Mouse (Mus musculus) myocyte (in vitro differentiated cells): ENCODE results near the gene Neu2. TPM values are rescaled to one million over a fixed set of nuclear protein-coding genes. Genes with fewer than 3 reads are reported as not detected.

Experiments
- H3K27me3 ChIP-seq: one replicate; pipeline ENCODE4 v1.6.1; 2011; ENCODE audit not compliant: control insufficient read depth, insufficient read depth, insufficient read length
- H3K36me3 ChIP-seq: one replicate; pipeline ENCODE4 v1.6.1; 2011; ENCODE audit not compliant: control insufficient read depth, insufficient read depth
- H3K4me2 ChIP-seq: one replicate; pipeline ENCODE4 v1.6.1; 2011; ENCODE audit warnings: low read depth, control low read depth
- H3K4me3 ChIP-seq: one replicate; pipeline ENCODE4 v1.5.1; 2011; ENCODE audit warnings: mild to moderate bottlenecking, control low read depth, moderate library complexity
- H3K79me2 ChIP-seq: one replicate; pipeline ENCODE4 v1.6.1; 2011; ENCODE audit not compliant: control insufficient read depth, insufficient read depth
- H3ac ChIP-seq: one replicate; pipeline ENCODE4 v1.6.1; 2011; ENCODE audit not compliant: control insufficient read depth, insufficient read length
- CEBPB ChIP-seq: IDR thresholded peaks from 2 replicates; pipeline ENCODE4 v1.6.1; 2011; ENCODE audit warnings: mild to moderate bottlenecking, moderate library complexity; ENCODE audit not compliant: poor library complexity, insufficient read depth, severe bottlenecking
- E2F4 ChIP-seq: IDR thresholded peaks from one replicate; pipeline ENCODE4 v1.6.1; 2011; ENCODE audit warnings: mild to moderate bottlenecking, control low read depth, moderate library complexity; ENCODE audit not compliant: insufficient read depth
- MAX ChIP-seq: IDR thresholded peaks from one replicate; pipeline ENCODE4 v1.6.1; 2011; ENCODE audit warnings: low read depth, mild to moderate bottlenecking, control low read depth
- MYOD1 ChIP-seq, 3 experiments: IDR thresholded peaks; one replicate each; pipeline ENCODE4 v1.6.1; 2011; ENCODE audit warnings: control low read depth in 2 of 3, low read depth in 2 of 3, mild to moderate bottlenecking in 2 of 3, moderate library complexity in 1 of 3; ENCODE audit not compliant: insufficient read length in 2 of 3, control insufficient read depth in 1 of 3
- MYOG ChIP-seq, 3 experiments: IDR thresholded peaks; one replicate each; pipeline ENCODE4 v1.6.1; 2011; ENCODE audit warnings: control low read depth in 2 of 3, low read depth in 2 of 3, mild to moderate bottlenecking in 2 of 3; ENCODE audit not compliant: insufficient read length in 2 of 3, control insufficient read depth in 1 of 3, insufficient read depth in 1 of 3
- POLR2A ChIP-seq: IDR thresholded peaks from one replicate; pipeline ENCODE4 v1.6.1; 2011; ENCODE audit warnings: low read depth, mild to moderate bottlenecking, control low read depth, moderate library complexity; ENCODE audit not compliant: insufficient read length
- POLR2AphosphoS2 ChIP-seq: IDR thresholded peaks from one replicate; pipeline ENCODE4 v1.6.1; 2011; ENCODE audit warnings: low read depth, control low read depth; ENCODE audit not compliant: insufficient read length
- REST ChIP-seq: IDR thresholded peaks from one replicate; pipeline ENCODE4 v1.6.1; 2011; ENCODE audit warnings: mild to moderate bottlenecking, control low read depth, moderate library complexity; ENCODE audit not compliant: insufficient read depth, insufficient read length
- SRF ChIP-seq: IDR thresholded peaks from one replicate; pipeline ENCODE4 v1.6.1; 2011; ENCODE audit warnings: low read depth; ENCODE audit not compliant: control insufficient read depth, insufficient read length
- TCF12 ChIP-seq: IDR thresholded peaks from one replicate; pipeline ENCODE4 v1.6.1; 2011; ENCODE audit warnings: mild to moderate bottlenecking, control low read depth; ENCODE audit not compliant: poor library complexity, insufficient read depth, severe bottlenecking
- TCF3 ChIP-seq: IDR thresholded peaks from one replicate; pipeline ENCODE4 v1.6.1; 2011; ENCODE audit warnings: low read depth, control low read depth; ENCODE audit not compliant: insufficient read length
- USF1 ChIP-seq: IDR thresholded peaks from one replicate; pipeline ENCODE4 v1.6.1; 2011; ENCODE audit warnings: low read depth, mild to moderate bottlenecking, control low read depth, moderate library complexity
- polyA plus RNA-seq: library from polyadenylated mRNA; unstranded; fragments of >200 nt; fragmentation: generic; extraction: Trizol; gene quantifications from one replicate; pipeline ENCODE4 v1.2.1, GENCODE M21; 2012; ENCODE audit warnings: missing spikeins

Neu2 gene
- polyA plus RNA-seq, 1 experiment: 1.6 TPM

DNA sequence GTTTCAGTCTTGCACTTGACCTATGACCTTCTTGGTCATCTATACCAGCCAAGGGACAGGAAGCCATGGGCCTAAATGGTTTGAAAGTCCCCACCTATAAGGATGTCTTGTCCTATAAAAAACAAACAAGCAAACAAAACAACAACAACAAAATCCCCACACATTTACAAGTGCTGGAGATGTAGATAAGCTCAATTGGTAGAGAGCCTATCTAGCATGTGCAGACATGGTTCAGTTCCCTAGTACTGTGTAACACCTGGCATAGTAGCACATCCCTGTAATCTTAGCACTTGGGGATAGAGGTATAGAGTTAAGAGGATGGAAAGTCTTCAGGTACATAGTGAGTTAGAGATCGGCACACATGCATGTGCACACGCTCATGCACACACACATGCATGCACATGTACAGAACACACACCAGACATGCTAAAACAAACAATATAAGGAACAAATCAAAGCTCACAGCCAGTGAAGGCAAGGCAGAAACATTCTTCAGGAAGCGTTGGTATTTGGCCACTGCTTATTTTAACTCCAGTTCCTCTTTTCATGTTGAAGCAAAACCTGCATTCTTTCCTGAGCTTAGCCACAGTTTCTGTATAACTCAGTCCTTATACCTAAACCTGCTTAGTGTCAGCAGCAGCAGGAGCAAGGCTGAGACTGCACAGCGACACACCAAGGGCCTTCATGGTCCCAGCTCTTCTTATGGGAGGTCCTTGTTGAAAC lies 128.3 kb downstream of the Neu2 start:
- no peak overlapping the region for H3ac ChIP-seq
- no peaks in the 10 kb centered on the region for H3K79me2 ChIP-seq
- H3K36me3 ChIP-seq: no peaks in the 10 kb centered on the region
- H3K27me3 ChIP-seq: no peaks in the 10 kb centered on the region
- H3K4me2 ChIP-seq: no peak overlapping the region
- no peak overlapping the region for H3K4me3 ChIP-seq
- TF ChIP-seq TCF3 (no peak), TCF12 (no peak), REST (no peak), SRF (no peak), MYOG (IDR thresholded peaks at IDR 0.05; ENCODE audit: control insufficient read depth in 1 of 3, insufficient read depth in 1 of 3, insufficient read length in 2 of 3, low read depth in 2 of 3) (no peak), POLR2AphosphoS2 (no peak), POLR2A (no peak), CEBPB (no peak), MYOD1 (IDR thresholded peaks at IDR 0.05; ENCODE audit: control insufficient read depth in 1 of 3, insufficient read length in 2 of 3, low read depth in 2 of 3) (no peak), MAX (no peak), E2F4 (no peak), USF1 (no peak)

- no peak overlapping the region for H3ac ChIP-seq
- no peak overlapping the region for H3K4me2 ChIP-seq
- H3K79me2 ChIP-seq: no peaks in the 10 kb centered on the region
- no peaks in the 10 kb centered on the region for H3K36me3 ChIP-seq
- H3K4me3 ChIP-seq: no peak overlapping the region
- no peaks in the 10 kb centered on the region for H3K27me3 ChIP-seq
- TF ChIP-seq REST (no peak), MAX (no peak), TCF3 (no peak), E2F4 (no peak), SRF (no peak), POLR2AphosphoS2 (no peak), POLR2A (no peak), USF1 (no peak), TCF12 (no peak), MYOG (IDR thresholded peaks at IDR 0.05; ENCODE audit: control insufficient read depth in 1 of 3, insufficient read depth in 1 of 3, insufficient read length in 2 of 3, low read depth in 2 of 3) (no peak)
Observed at GRCm38 (mm10) chr1:87639724-87640123, 130.0 kb downstream of the Neu2 start.

DNA sequence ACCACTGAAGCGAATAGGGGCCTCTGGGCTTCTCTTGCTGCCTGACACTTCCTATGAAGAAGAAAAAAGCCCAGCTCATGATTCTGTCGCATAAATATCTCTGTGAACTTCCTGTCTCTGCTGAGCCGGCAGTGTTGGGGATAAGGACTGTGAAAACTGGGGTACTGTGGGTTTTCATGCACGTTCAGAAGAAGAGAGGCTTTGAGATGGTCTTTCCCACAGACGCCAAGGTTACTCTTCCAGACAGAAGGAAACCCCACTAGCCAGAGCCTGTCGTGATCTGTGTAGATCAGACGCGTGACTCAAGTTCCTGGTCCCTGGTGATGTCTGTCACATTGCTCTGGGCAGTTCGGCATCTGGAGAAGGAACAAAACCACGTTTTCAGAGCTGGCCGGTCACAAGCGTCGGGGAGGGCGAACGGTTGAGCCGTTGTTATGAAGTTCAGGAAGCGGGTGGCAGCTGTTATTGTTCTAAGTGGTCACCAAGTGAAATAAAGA lies 130.5 kb downstream of the Neu2 start:
- no peaks in the 10 kb centered on the region for H3K79me2 ChIP-seq
- H3K36me3 ChIP-seq: no peaks in the 10 kb centered on the region
- H3K4me3 ChIP-seq: no peak overlapping the region
- no peaks in the 10 kb centered on the region for H3K27me3 ChIP-seq
- TF ChIP-seq REST (no peak), MYOD1 (IDR thresholded peaks at IDR 0.05; ENCODE audit: control insufficient read depth in 1 of 3, insufficient read length in 2 of 3, low read depth in 2 of 3) (no peak), POLR2A (no peak), USF1 (no peak), MAX (no peak), E2F4 (no peak), TCF3 (no peak), TCF12 (no peak), POLR2AphosphoS2 (no peak), CEBPB (no peak), SRF (no peak), MYOG (IDR thresholded peaks at IDR 0.05; ENCODE audit: control insufficient read depth in 1 of 3, insufficient read depth in 1 of 3, insufficient read length in 2 of 3, low read depth in 2 of 3) (no peak)
- no peak overlapping the region for H3K4me2 ChIP-seq
- H3ac ChIP-seq: no peak overlapping the region

DNA sequence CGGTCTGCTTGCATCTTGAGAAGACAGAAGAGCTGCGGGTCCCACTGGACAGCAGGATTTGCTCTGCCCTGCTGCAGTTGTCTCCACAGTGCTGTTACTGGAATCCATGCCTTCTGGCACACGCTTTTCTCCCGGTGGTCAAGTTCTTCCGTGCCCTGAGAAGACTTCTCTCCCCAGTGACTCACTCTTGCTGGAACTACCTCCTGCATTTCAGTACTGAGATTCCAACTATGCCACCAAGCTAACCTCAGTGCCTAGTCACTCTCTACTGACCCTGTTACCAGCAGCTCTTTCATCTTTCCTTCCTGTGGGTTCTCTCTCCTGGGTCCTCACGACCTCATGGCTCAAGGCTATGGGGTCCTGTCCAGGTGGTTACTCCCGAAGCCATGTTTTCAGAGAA lies 133.3 kb downstream of the Neu2 start:
- no peak overlapping the region for H3K4me2 ChIP-seq
- no peaks in the 10 kb centered on the region for H3K36me3 ChIP-seq
- H3K79me2 ChIP-seq: no peaks in the 10 kb centered on the region
- TF ChIP-seq TCF12 (no peak), POLR2AphosphoS2 (no peak), POLR2A (no peak), E2F4 (no peak), CEBPB (no peak), REST (no peak), USF1 (no peak), MAX (no peak), MYOD1 (IDR thresholded peaks at IDR 0.05; ENCODE audit: control insufficient read depth in 1 of 3, insufficient read length in 2 of 3, low read depth in 2 of 3) (no peak), SRF (no peak), TCF3 (no peak), MYOG (IDR thresholded peaks at IDR 0.05; ENCODE audit: control insufficient read depth in 1 of 3, insufficient read depth in 1 of 3, insufficient read length in 2 of 3, low read depth in 2 of 3) (no peak)
- H3K4me3 ChIP-seq: no peak overlapping the region
- H3ac ChIP-seq: no peak overlapping the region
- H3K27me3 ChIP-seq: no peaks in the 10 kb centered on the region
